Mouse (Mus musculus) forebrain, embryonic 16.5 days (tissue): ENCODE data around the gene Olfr984. TPM values are rescaled to one million over a fixed set of nuclear protein-coding genes. Genes with fewer than 3 reads are reported as not detected.

ENCODE experiments used
- ATAC-seq: fragments of 200-750 bp; cut with Nextera tagmentation; 2 replicates; pipeline ENCODE4 v1.8.0; 2017; ENCODE audit warnings: mild to moderate bottlenecking, moderate library complexity
- H3K27ac ChIP-seq: fragments of 300-500 bp; sonication (generic); 2 replicates; pipeline ENCODE4 v1.5.1; 2014; ENCODE audit warnings: low read length, control low read depth
- H3K27me3 ChIP-seq: fragments of 300-500 bp; sonication (generic); replicated peaks from 2 replicates; pipeline ENCODE4 v1.6.1; 2014; ENCODE audit warnings: low read length; ENCODE audit not compliant: control insufficient read depth, insufficient read depth
- H3K36me3 ChIP-seq: fragments of 300-500 bp; sonication (generic); 2 replicates; pipeline ENCODE4 v1.6.1; 2014; ENCODE audit not compliant: control insufficient read depth, insufficient read depth
- H3K4me1 ChIP-seq: fragments of 300-500 bp; sonication (generic); replicated peaks from 2 replicates; pipeline ENCODE4 v1.6.1; 2014; ENCODE audit warnings: low read length; ENCODE audit not compliant: control insufficient read depth, insufficient read depth
- H3K4me2 ChIP-seq: fragments of 300-500 bp; sonication (generic); 2 replicates; pipeline ENCODE4 v1.6.1; 2014; ENCODE audit warnings: mild to moderate bottlenecking, low read length, control low read depth
- H3K4me3 ChIP-seq: fragments of 300-500 bp; sonication (generic); replicated peaks from 2 replicates; pipeline ENCODE4 v1.5.1; 2014; ENCODE audit warnings: mild to moderate bottlenecking, low read length, control low read depth
- H3K9ac ChIP-seq: fragments of 300-500 bp; sonication (generic); replicated peaks from 2 replicates; pipeline ENCODE4 v1.6.1; 2014; ENCODE audit warnings: low read depth, low read length, control low read depth
- H3K9me3 ChIP-seq: fragments of 300-500 bp; sonication (generic); 2 replicates; pipeline ENCODE4 v1.6.1; 2016; ENCODE audit warnings: low read length; ENCODE audit not compliant: control insufficient read depth
- WGBS: fragments of 180-500 bp; shearing (Covaris S2); extraction: QIAGEN DNeasy Blood & Tissue Kit; methylation state at CpG from one replicate; pipeline ENCODE4 v1.1.7; 2014; 5-methylcytosine and 5-hydroxymethylcytosine counted together
- polyA plus RNA-seq: library from polyadenylated mRNA; unstranded; fragments of >200 nt; fragmentation: Nextera tagmentation; extraction: Ambion mirVana; gene quantifications from 2 replicates; pipeline ENCODE4 v1.2.1, GENCODE M21; 2015

Gene Olfr984
- polyA plus RNA-seq, 1 experiment from 2014 or later, result not detected

DNA sequence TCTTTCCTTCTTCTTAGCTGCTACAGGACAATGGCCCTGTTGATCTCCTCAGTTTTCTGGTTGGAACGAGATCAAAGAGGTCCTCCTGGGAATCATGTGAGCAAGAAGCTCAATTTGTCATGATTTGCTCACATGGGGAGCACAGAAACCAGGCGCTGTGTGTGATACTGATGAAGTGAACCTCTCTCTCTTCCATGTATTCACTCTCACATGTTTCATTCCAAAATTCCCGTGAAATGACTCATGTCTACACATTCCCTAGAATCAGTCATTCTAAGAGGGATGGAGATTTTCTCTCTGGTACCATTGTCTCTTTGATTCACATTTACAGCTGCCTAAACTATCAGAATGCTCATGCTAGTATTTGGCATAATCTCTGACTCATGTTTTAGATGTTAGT lies 19.2 kb downstream of the Olfr984 start:
- Histone ChIP-seq H3K27me3 (no peaks in the 10 kb centered on the region), H3K36me3 (no peaks in the 10 kb centered on the region), H3K4me2 (no peak overlapping the region), H3K27ac (no peak overlapping the region), H3K4me1 (no peaks in the 10 kb centered on the region), H3K9me3 (no peaks in the 10 kb centered on the region), H3K4me3 (no peak overlapping the region), H3K9ac (no peak overlapping the region)
- no peak for ATAC-seq
- WGBS, result 59% methylated on average over 3 of the region's 3 CpGs

DNA sequence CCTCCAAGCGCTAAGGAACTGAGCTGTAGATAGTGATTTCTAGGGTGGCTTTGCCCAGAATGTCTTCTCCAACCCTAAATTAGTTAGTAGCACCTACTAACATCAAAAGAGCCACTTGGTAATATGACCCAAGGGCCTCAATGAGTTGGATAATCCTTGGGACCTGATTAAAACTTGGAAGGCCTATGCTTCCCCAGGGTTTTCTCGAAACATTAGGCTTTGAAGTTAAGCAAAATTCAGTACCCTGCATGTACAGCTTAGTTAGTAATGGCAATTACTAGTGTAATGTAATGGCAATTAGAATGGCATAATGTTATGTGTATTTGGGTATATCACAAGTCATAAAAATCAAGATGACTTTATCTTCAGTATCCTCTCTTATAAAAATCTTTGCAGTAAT lies 20.5 kb downstream of the Olfr984 start, which contains the start of gene Olfr983:
Gene Olfr983, minus strand, starts transcription at position 101 of the 400 bp plus-strand sequence.
- ATAC-seq, result no peak
- Histone ChIP-seq H3K4me1 (no peaks in the 10 kb centered on the region), H3K9ac (no peak within 1 kb of the TSS), H3K4me2 (no peak within 1 kb of the TSS), H3K27me3 (no peaks in the 10 kb centered on the region), H3K9me3 (no peaks in the 10 kb centered on the region), H3K27ac (no peak within 1 kb of the TSS), H3K36me3 (no peaks in the 10 kb centered on the region), H3K4me3 (no peak within 1 kb of the TSS)
- 71% methylated on average over 2 of the region's 2 CpGs for WGBS

DNA sequence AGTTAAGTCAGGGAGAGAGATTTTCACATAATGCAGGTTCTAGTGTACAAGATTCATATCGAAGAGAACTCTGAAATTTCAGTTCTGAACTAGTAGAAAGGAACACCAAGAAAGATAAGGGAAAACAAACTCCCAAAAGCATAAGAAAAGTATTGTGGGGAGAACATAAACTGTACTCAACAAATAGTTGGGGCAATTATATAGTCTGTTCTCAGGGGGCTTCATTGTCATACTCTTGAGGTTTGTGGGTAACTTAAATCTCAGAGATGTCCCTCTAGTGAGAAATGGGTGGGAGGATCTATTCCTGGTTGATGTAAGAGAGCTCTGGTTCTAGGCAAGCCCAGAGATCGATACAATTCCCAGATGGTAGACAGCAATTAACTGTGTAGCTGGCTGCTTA lies 40.5 kb downstream of the Olfr984 start, which contains the start of gene Olfr982:
Gene Olfr982, plus strand, starts transcription at position 301 of the 400 bp plus-strand sequence.
- Histone ChIP-seq H3K4me2 (no peak within 1 kb of the TSS), H3K9me3 (no peaks in the 10 kb centered on the region), H3K9ac (no peak within 1 kb of the TSS), H3K27me3 (no peaks in the 10 kb centered on the region), H3K4me3 (no peak within 1 kb of the TSS), H3K27ac (no peak within 1 kb of the TSS), H3K4me1 (no peaks in the 10 kb centered on the region), H3K36me3 (no peaks in the 10 kb centered on the region)
- 77% methylated on average over 2 of the region's 2 CpGs for WGBS
- no peak for ATAC-seq

DNA sequence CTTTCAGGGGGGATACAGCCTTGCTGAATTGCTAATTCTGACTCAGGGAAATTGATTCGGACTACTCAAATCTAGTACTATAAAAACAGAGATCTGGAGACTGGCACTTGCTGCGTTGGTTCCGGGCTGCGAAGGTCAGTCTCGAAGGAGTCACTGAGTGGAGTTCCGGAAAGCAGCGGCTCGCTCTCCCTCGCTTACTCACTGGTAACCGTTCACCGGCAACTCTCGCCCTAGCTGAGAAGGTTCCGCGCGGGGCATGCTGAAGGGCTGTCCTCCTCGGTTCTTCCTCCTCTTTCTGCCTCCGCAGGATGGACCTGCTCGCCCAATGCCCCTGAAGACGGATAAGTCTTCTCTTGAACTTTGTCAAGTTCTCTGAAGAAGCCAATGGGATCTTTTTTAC lies 63.9 kb downstream of the Olfr984 start:
- ATAC-seq, result no peak
- Histone ChIP-seq H3K27me3 (no peaks in the 10 kb centered on the region), H3K9ac (no peak overlapping the region), H3K4me1 (no peaks in the 10 kb centered on the region), H3K9me3 (no peaks in the 10 kb centered on the region), H3K27ac (no peak overlapping the region), H3K4me2 (no peak overlapping the region), H3K4me3 (no peak overlapping the region), H3K36me3 (no peaks in the 10 kb centered on the region)
- 95% methylated on average over 19 of the region's 19 CpGs for WGBS

Other genes with a start within 250 kb of the Olfr984 start
- gene Olfr972, start 247.8 kb downstream of the Olfr984 start, polyA plus RNA-seq, result not detected in 2 replicates
- gene Olfr229, start 206.9 kb downstream of the Olfr984 start, polyA plus RNA-seq, result not detected in 2 replicates
- not detected in 2 replicates for gene Olfr974, start 176.7 kb downstream of the Olfr984 start, polyA plus RNA-seq
- gene Olfr975, start 162.2 kb downstream of the Olfr984 start, polyA plus RNA-seq, result not detected in 2 replicates
- not detected in 2 replicates for gene Olfr976, start 153.1 kb downstream of the Olfr984 start, polyA plus RNA-seq
- gene Olfr978, start 122.1 kb downstream of the Olfr984 start, polyA plus RNA-seq, result not detected in 2 replicates
- not detected in 2 replicates for gene Olfr979, start 110.7 kb downstream of the Olfr984 start, polyA plus RNA-seq
- not detected in 2 replicates for gene Olfr980, start 104.6 kb downstream of the Olfr984 start, polyA plus RNA-seq
- not detected in 2 replicates for gene Olfr981, start 92.7 kb downstream of the Olfr984 start, polyA plus RNA-seq
- gene Olfr982, start 40.4 kb downstream of the Olfr984 start, polyA plus RNA-seq, result not detected in 2 replicates
- not detected in 2 replicates for gene Olfr983, start 20.6 kb downstream of the Olfr984 start, polyA plus RNA-seq
- gene Olfr985, start 16.0 kb upstream of the Olfr984 start, polyA plus RNA-seq, result not detected in 2 replicates
- gene Tmem225, start 33.9 kb upstream of the Olfr984 start, polyA plus RNA-seq, result not detected in 2 replicates
- not detected in 2 replicates for gene Olfr986, start 66.7 kb upstream of the Olfr984 start, polyA plus RNA-seq
- gene Zfp202, start 78.1 kb upstream of the Olfr984 start, polyA plus RNA-seq, result 11.0 and 12.0 TPM in 2 replicates
- 103 and 127 TPM in 2 replicates for gene Scn3b, start 155.0 kb upstream of the Olfr984 start, polyA plus RNA-seq